Mouse (Mus musculus) heart, embryonic 11.5 days (tissue): ENCODE measurements around the gene Spata48. TPM values are rescaled to one million over a fixed set of nuclear protein-coding genes. Genes with fewer than 3 reads are reported as not detected.

Experiments used
- ATAC-seq: fragments of 200-750 bp; cut with Nextera tagmentation; replicated peaks from 2 replicates; pipeline ENCODE4 v1.8.0; 2017; ENCODE audit warnings: moderate library complexity; ENCODE audit not compliant: insufficient number of reproducible peaks, low FRiP score, low TSS enrichment
- H3K27ac ChIP-seq: fragments of 300-500 bp; sonication (generic); 2 replicates; pipeline ENCODE4 v1.5.1; 2014; ENCODE audit warnings: mild to moderate bottlenecking, low read depth, low read length
- H3K27me3 ChIP-seq: fragments of 300-500 bp; sonication (generic); 2 replicates; pipeline ENCODE4 v1.6.1; 2014; ENCODE audit warnings: mild to moderate bottlenecking, low read length, mixed read lengths; ENCODE audit not compliant: control insufficient read depth, insufficient read depth
- H3K36me3 ChIP-seq: fragments of 300-500 bp; sonication (generic); 2 replicates; pipeline ENCODE4 v1.6.1; 2014; ENCODE audit warnings: mild to moderate bottlenecking, low read length, moderate library complexity, mixed read lengths; ENCODE audit not compliant: control insufficient read depth, insufficient read depth
- H3K4me1 ChIP-seq: fragments of 300-500 bp; sonication (generic); 2 replicates; pipeline ENCODE4 v1.6.1; 2014; ENCODE audit warnings: low read length; ENCODE audit not compliant: control insufficient read depth, insufficient read depth
- H3K4me2 ChIP-seq: fragments of 300-500 bp; sonication (generic); 2 replicates; pipeline ENCODE4 v1.6.1; 2014; ENCODE audit warnings: mild to moderate bottlenecking, moderate library complexity
- H3K4me3 ChIP-seq: fragments of 300-500 bp; sonication (generic); 2 replicates; pipeline ENCODE4 v1.5.1; 2014; ENCODE audit warnings: low read depth, low read length
- H3K9ac ChIP-seq: fragments of 300-500 bp; sonication (generic); 2 replicates; pipeline ENCODE4 v1.6.1; 2014; ENCODE audit warnings: mild to moderate bottlenecking, low read depth, low read length, moderate library complexity
- H3K9me3 ChIP-seq: fragments of 300-500 bp; sonication (generic); replicated peaks from 2 replicates; pipeline ENCODE4 v1.6.1; 2016; ENCODE audit warnings: low read length; ENCODE audit not compliant: control insufficient read depth
- WGBS: fragments of 180-500 bp; shearing (Covaris S2); extraction: QIAGEN DNeasy Blood & Tissue Kit; methylation state at CpG from one replicate; pipeline ENCODE4 v1.1.7; 2014; ENCODE audit not compliant: insufficient replicate concordance; 5-methylcytosine and 5-hydroxymethylcytosine counted together
- polyA plus RNA-seq: library from polyadenylated mRNA; unstranded; fragments of >200 nt; fragmentation: Nextera tagmentation; extraction: Ambion mirVana; gene quantifications from 2 replicates; pipeline ENCODE4 v1.2.1, GENCODE M21; 2014

Gene Spata48
- polyA plus RNA-seq, 1 experiment from 2014 or later: 0.79 TPM

GRCm38 (mm10) chr11:11519255-11520243 is 57.7 kb downstream of the Spata48 start:
- WGBS: 75% methylated on average over 10 of the region's 10 CpGs
- Histone ChIP-seq H3K27ac (no peak overlapping the region), H3K27me3 (no peaks in the 10 kb centered on the region), H3K36me3 (no peaks in the 10 kb centered on the region), H3K9ac (no peak overlapping the region), H3K4me1 (no peaks in the 10 kb centered on the region), H3K4me3 (no peak overlapping the region), H3K9me3 (no peaks in the 10 kb centered on the region), H3K4me2 (no peak overlapping the region)
- no peak for ATAC-seq

GRCm38 (mm10) chr11:11521908-11522441 is 60.1 kb downstream of the Spata48 start:
- Histone ChIP-seq H3K9ac (no peak overlapping the region), H3K27ac (no peak overlapping the region)

GRCm38 (mm10) chr11:11528760-11529159 is 66.9 kb downstream of the Spata48 start:
- 72% methylated on average over 11 of the region's 11 CpGs for WGBS
- H3K4me3 ChIP-seq: no peak overlapping the region
- no peak for ATAC-seq
- no peaks in the 10 kb centered on the region for H3K9me3 ChIP-seq
- H3K27ac ChIP-seq: no peak overlapping the region
- H3K27me3 ChIP-seq: no peaks in the 10 kb centered on the region
- H3K9ac ChIP-seq: no peak overlapping the region
- H3K36me3 ChIP-seq: no peaks in the 10 kb centered on the region
- H3K4me1 ChIP-seq: no peaks in the 10 kb centered on the region
- no peak overlapping the region for H3K4me2 ChIP-seq

More at GRCm38 (mm10) chr11:11521908-11522441, 60.1 kb downstream of the Spata48 start:
- H3K36me3 ChIP-seq: no peaks in the 10 kb centered on the region
- H3K4me1 ChIP-seq: no peaks in the 10 kb centered on the region
- no peaks in the 10 kb centered on the region for H3K9me3 ChIP-seq
- no peak for ATAC-seq
- no peaks in the 10 kb centered on the region for H3K27me3 ChIP-seq
- no peak overlapping the region for H3K4me2 ChIP-seq
- 55% methylated on average over 5 of the region's 5 CpGs for WGBS
- no peak overlapping the region for H3K4me3 ChIP-seq

- no peak overlapping the region for H3K4me2 ChIP-seq
Measured at GRCm38 (mm10) chr11:11529165-11529564, 67.3 kb downstream of the Spata48 start.

GRCm38 (mm10) chr11:11530126-11530525 is 68.2 kb downstream of the Spata48 start:
- Histone ChIP-seq H3K4me1 (no peaks in the 10 kb centered on the region), H3K27ac (no peak overlapping the region), H3K9me3 (no peaks in the 10 kb centered on the region), H3K27me3 (no peaks in the 10 kb centered on the region), H3K4me3 (no peak overlapping the region), H3K9ac (no peak overlapping the region), H3K36me3 (no peaks in the 10 kb centered on the region), H3K4me2 (no peak overlapping the region)
- ATAC-seq: no peak
- 63% methylated on average over 2 of the region's 2 CpGs for WGBS

More at GRCm38 (mm10) chr11:11529165-11529564, 67.3 kb downstream of the Spata48 start:
- H3K4me1 ChIP-seq: no peaks in the 10 kb centered on the region
- no peaks in the 10 kb centered on the region for H3K36me3 ChIP-seq
- no peaks in the 10 kb centered on the region for H3K9me3 ChIP-seq
- WGBS: 55% methylated on average over 6 of the region's 6 CpGs
- H3K9ac ChIP-seq: no peak overlapping the region
- H3K27ac ChIP-seq: no peak overlapping the region
- H3K27me3 ChIP-seq: no peaks in the 10 kb centered on the region
- no peak overlapping the region for H3K4me3 ChIP-seq
- no peak for ATAC-seq

- WGBS: 73% methylated on average over 1 of the region's 1 CpGs
Measured at GRCm38 (mm10) chr11:11536295-11536694, 74.4 kb downstream of the Spata48 start.

GRCm38 (mm10) chr11:11545948-11546347 is 84.1 kb downstream of the Spata48 start:
- Histone ChIP-seq H3K4me2 (no peak overlapping the region), H3K4me1 (no peaks in the 10 kb centered on the region), H3K4me3 (no peak overlapping the region), H3K27ac (no peak overlapping the region), H3K9me3 (no peaks in the 10 kb centered on the region), H3K27me3 (no peaks in the 10 kb centered on the region), H3K9ac (no peak overlapping the region), H3K36me3 (no peaks in the 10 kb centered on the region)
- 83% methylated on average over 3 of the region's 3 CpGs for WGBS
- no peak for ATAC-seq

More at GRCm38 (mm10) chr11:11536295-11536694, 74.4 kb downstream of the Spata48 start:
- H3K27ac ChIP-seq: no peak overlapping the region
- H3K4me3 ChIP-seq: no peak overlapping the region
- H3K27me3 ChIP-seq: no peaks in the 10 kb centered on the region
- no peak overlapping the region for H3K9ac ChIP-seq
- H3K36me3 ChIP-seq: no peaks in the 10 kb centered on the region
- no peaks in the 10 kb centered on the region for H3K4me1 ChIP-seq
- no peaks in the 10 kb centered on the region for H3K9me3 ChIP-seq
- no peak overlapping the region for H3K4me2 ChIP-seq
- ATAC-seq: no peak

GRCm38 (mm10) chr11:11546903-11547511 is 85.1 kb downstream of the Spata48 start:
- Histone ChIP-seq H3K9me3 (no peaks in the 10 kb centered on the region), H3K4me2 (no peak overlapping the region), H3K27ac (no peak overlapping the region), H3K9ac (no peak overlapping the region), H3K4me1 (no peaks in the 10 kb centered on the region), H3K36me3 (no peaks in the 10 kb centered on the region), H3K27me3 (no peaks in the 10 kb centered on the region), H3K4me3 (no peak overlapping the region)
- no peak for ATAC-seq
- WGBS: 69% methylated on average over 7 of the region's 7 CpGs
